Mouse (Mus musculus): ENCODE measurements around the gene Polr1d.

DNA sequence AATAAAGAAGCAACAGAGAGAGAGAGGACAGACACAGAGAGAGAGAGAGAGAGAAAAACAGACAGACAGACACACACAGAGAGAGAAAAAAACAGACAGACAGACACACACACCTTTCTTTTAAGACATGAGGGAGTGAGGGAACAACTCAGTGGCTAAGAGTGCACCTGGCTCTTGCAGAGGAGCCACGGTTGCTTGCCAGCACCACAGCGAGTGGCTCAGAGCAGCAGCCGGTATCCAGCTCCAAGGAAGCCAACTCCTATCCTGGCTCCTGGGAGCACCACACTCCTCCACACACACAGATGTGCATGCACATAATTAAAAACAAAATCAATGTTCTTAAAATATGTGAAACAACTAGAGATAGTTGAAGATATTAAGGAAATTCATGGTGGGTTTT lies 30.4 kb downstream of the Polr1d start:
- TF ChIP-seq CTCF (IDR thresholded peaks at IDR 0.05; ENCODE audit: control insufficient read depth, insufficient read depth, insufficient replicate concordance, low read depth, low read length) (no peak), POLR2A (IDR thresholded peaks at IDR 0.05; ENCODE audit: control insufficient read depth, low read depth, low read length) (no peak)

All from testis, adult 2 months (tissue).